Mouse (Mus musculus) right cerebral cortex, postnatal 36 days (tissue): Measurements from ENCODE around the gene Adal.

Source experiments
- DNase-seq, 2 experiments: peaks; one replicate each; pipeline ENCODE4 v3.0.0; 2022; ENCODE audit warnings: low spot score in 2 of 2, mixed read lengths in 1 of 2

Gene Adal

GRCm38 (mm10) chr2:121178828-121179479 is 38.7 kb downstream of the Adal start:
- DNase-seq, result no peak

- no peak for DNase-seq
These were observed 43.2 kb downstream of the Adal start for GRCm38 (mm10) chr2:121183431-121183830.

DNA sequence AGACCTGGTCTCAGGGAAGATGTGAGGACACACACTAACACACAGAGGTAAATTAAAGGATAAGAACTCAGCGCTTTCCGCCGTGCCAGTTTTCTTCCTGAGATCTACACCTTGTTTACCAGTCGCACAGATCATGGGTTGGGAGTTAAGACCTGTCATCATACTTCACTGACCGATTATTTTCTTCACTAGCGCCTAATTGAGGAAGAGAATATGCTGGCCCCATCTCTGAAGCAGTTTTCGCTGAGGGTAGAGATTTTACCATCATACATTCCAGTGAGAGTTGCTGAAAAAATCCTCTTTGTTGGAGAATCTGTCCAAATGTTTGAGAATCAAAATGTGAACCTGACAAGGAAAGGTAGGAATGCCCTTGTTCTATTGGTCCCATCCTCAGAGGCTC is 43.9 kb downstream of the Adal start:
- no peak for DNase-seq

- DNase-seq, result no peak
These were observed 48.3 kb downstream of the Adal start for GRCm38 (mm10) chr2:121188530-121188929.

- DNase-seq, result peak in 1 of 2 experiments; percentile 54
These were observed 55.2 kb downstream of the Adal start for GRCm38 (mm10) chr2:121195466-121195865.

GRCm38 (mm10) chr2:121204276-121204675 is 64.0 kb downstream of the Adal start:
- DNase-seq, result no peak
